Mouse (Mus musculus): Measurements from ENCODE around the gene Mgat1.
"Not testable (repeated sequence)": the region's sequence is repeated elsewhere in the genome, so short reads cannot be mapped to it uniquely, and the experiment has no call there.

DNA sequence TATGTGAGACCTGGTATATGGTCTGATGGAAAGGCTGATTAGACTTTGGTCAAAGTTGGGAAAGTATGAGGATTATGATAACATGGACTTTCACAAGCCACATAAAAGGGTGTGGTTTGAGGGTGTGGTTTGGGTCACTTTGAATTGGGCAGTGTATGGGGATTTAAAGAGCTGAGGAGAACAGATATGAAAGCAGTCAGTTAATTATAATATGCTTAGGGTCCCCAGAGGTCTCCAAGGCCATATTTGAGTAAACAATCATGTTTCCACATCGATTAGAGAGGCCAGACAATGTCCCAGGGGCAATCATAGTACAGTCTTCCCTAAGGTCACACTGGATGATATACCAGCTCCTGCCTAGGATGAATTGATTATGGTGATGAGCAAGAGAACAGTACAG is 41.0 kb downstream of the Mgat1 start, which contains the start of gene Olfr1392:
- TF ChIP-seq POLR2A (IDR thresholded peaks at IDR 0.05; ENCODE audit: insufficient read depth, low read depth, low read length); CTCF (IDR thresholded peaks at IDR 0.05); EP300 (IDR thresholded peaks at IDR 0.05; ENCODE audit: insufficient read depth, low read depth, low read length): not testable (repeated sequence)
